Mouse (Mus musculus) kidney, adult 2 months (tissue): ENCODE results near the gene Flvcr1.

ENCODE experiments used
- CTCF ChIP-seq: fragments of 200-500 bp; conservative IDR thresholded peaks from 2 replicates; pipeline ENCODE4 v1.5.1; 2011; ENCODE audit warnings: low read depth, mild to moderate bottlenecking, control low read depth, low read length, moderate library complexity, mixed read lengths; ENCODE audit not compliant: insufficient read depth, insufficient read length
- POLR2A ChIP-seq: fragments of 200-500 bp; IDR thresholded peaks from one replicate; pipeline ENCODE4 v1.6.1; 2011; ENCODE audit warnings: low read depth, low read length, control low read depth

DNA sequence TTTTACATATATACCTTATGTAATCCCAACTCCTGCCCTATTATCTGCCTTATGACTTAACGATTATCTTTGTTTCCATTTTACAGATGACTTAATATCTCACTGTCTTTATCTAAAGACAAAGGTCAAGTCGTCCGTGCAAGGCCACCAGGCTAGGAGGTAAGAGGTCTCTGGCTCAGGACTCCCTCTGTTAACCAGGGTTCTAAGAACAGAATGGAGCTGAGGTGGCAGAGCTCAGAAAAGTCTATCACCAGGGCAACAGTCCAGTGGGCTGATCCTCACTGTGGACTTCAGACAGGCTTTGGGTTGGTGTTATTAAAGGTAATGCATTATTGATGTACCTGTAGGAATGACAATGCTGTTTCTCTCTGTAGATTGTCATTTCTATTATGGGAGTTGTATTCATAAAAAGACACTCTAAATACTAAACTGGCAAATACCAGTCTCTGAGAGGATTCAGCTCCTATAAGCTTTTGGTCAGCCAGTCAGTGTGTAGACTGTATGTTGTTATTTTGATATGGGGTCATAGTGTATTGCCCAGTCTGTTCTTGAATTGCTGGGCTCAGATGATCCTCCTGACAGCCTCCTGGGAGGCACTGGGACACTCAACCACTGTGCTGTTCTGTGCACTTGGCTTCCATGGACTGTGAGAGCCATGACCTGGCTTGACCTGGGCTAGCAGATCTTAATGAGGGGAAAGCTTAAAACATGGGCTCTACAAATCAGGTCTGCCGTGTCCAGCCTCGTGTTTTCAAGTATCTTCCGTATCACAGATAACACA is 10.8 kb upstream of the Flvcr1 start, which contains the start of gene Spata45:
- TF ChIP-seq CTCF = no peak
- no peak for TF ChIP-seq POLR2A
